Mouse (Mus musculus): Measurements from ENCODE around the gene Trim25. TPM values are rescaled to one million over a fixed set of nuclear protein-coding genes. Genes with fewer than 3 reads are reported as not detected.

Gene Trim25
- polyA plus RNA-seq, 1 experiment from 2014 or later, result 21.7 TPM

GRCm38 (mm10) chr11:89000527-89000819, 1.3 kb downstream of the Trim25 start:
- H3K9me3 ChIP-seq (replicated peaks; ENCODE audit: control insufficient read depth, low read length), result no peaks in the 10 kb centered on the region
- no peaks in the 10 kb centered on the region for H3K27me3 ChIP-seq (ENCODE audit: control insufficient read depth, insufficient read depth, low read depth, low read length)
- peak overlapping the region; percentile 88 for H3K4me3 ChIP-seq (ENCODE audit: low read depth, low read length)
- peak overlapping the region; percentile 92 for H3K9ac ChIP-seq (ENCODE audit: low read depth, low read length)
- H3K4me1 ChIP-seq (ENCODE audit: control insufficient read depth, low read depth, low read length), result peaks cover 37% of the 10 kb centered on the region
- H3K4me2 ChIP-seq (ENCODE audit: low read depth, low read length), result peak overlapping the region; percentile 92
- no peak for ATAC-seq (ENCODE audit: low read depth)
- H3K27ac ChIP-seq (ENCODE audit: low read length), result peak overlapping the region; percentile 87
- H3K36me3 ChIP-seq (ENCODE audit: control insufficient read depth, insufficient read depth), result peaks cover 6% of the 10 kb centered on the region; the same call in 1 of the 2 replicates

DNA sequence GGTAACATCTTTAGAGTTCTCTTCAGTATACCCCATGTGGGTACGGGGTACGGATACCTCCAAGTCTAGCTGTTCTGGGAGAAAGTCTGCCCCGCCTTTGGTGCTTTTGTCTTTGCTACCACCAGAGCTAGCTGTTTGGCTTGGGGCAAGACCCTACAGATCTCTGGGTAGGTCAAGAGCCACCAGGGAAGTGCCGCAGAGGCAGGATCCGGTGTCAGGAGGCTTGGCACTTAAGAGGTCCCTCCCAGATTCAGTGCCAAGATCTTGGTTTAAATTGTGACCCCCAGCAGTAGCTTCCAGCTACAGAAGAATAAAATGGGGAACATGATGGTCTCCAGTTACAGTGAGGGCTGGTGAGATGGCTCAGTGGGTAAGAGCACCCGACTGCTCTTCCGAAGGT, 2.4 kb downstream of the Trim25 start:
- peaks cover 13% of the 10 kb centered on the region; the same call in 1 of the 2 replicates for H3K36me3 ChIP-seq (ENCODE audit: control insufficient read depth, insufficient read depth)
- no peaks in the 10 kb centered on the region for H3K27me3 ChIP-seq (ENCODE audit: control insufficient read depth, insufficient read depth, low read depth, low read length)
- peaks cover 38% of the 10 kb centered on the region for H3K4me1 ChIP-seq (ENCODE audit: control insufficient read depth, low read depth, low read length)
- WGBS (ENCODE audit: insufficient replicate concordance), result 78% methylated on average over 7 of the region's 7 CpGs
- no peaks in the 10 kb centered on the region for H3K9me3 ChIP-seq (replicated peaks; ENCODE audit: control insufficient read depth, low read length)
- peak overlapping the region; percentile 92 for H3K4me2 ChIP-seq (ENCODE audit: low read depth, low read length)
- H3K9ac ChIP-seq (ENCODE audit: low read depth, low read length), result peak overlapping the region; percentile 34; the same call in 1 of the 2 replicates
- H3K4me3 ChIP-seq (ENCODE audit: low read depth, low read length), result peak overlapping the region; percentile 88
- ATAC-seq (ENCODE audit: low read depth), result no peak
- H3K27ac ChIP-seq (ENCODE audit: low read length), result no peak overlapping the region

GRCm38 (mm10) chr11:89002068-89002467, 2.9 kb downstream of the Trim25 start:
- no peak for ATAC-seq (ENCODE audit: low read depth)
- H3K9ac ChIP-seq (ENCODE audit: low read depth, low read length), result no peak overlapping the region
- H3K27ac ChIP-seq (ENCODE audit: low read length), result no peak overlapping the region
- peak overlapping the region; percentile 29 for H3K4me3 ChIP-seq (ENCODE audit: low read depth, low read length)
- H3K27me3 ChIP-seq (ENCODE audit: control insufficient read depth, insufficient read depth, low read depth, low read length), result no peaks in the 10 kb centered on the region
- H3K36me3 ChIP-seq (ENCODE audit: control insufficient read depth, insufficient read depth), result peaks cover 13% of the 10 kb centered on the region; the same call in 1 of the 2 replicates
- H3K4me2 ChIP-seq (ENCODE audit: low read depth, low read length), result peak overlapping the region; percentile 52
- H3K9me3 ChIP-seq (replicated peaks; ENCODE audit: control insufficient read depth, low read length), result no peaks in the 10 kb centered on the region
- 76% methylated on average over 5 of the region's 5 CpGs for WGBS (ENCODE audit: insufficient replicate concordance)
- H3K4me1 ChIP-seq (ENCODE audit: control insufficient read depth, low read depth, low read length), result peaks cover 38% of the 10 kb centered on the region

- H3K36me3 ChIP-seq (ENCODE audit: control insufficient read depth, insufficient read depth), result peaks cover 17% of the 10 kb centered on the region; the same call in 1 of the 2 replicates
- 70% methylated on average over 5 of the region's 5 CpGs for WGBS (ENCODE audit: insufficient replicate concordance)
- peak overlapping the region; percentile 76 for H3K27ac ChIP-seq (ENCODE audit: low read length)
- H3K9ac ChIP-seq (ENCODE audit: low read depth, low read length), result 0 out of 2 replicates have a peak overlapping the region, but pooled peaks have one; percentile 19
- ATAC-seq (ENCODE audit: low read depth), result no peak
- H3K4me2 ChIP-seq (ENCODE audit: low read depth, low read length), result peak overlapping the region; percentile 52
- no peaks in the 10 kb centered on the region for H3K27me3 ChIP-seq (ENCODE audit: control insufficient read depth, insufficient read depth, low read depth, low read length)
- H3K4me3 ChIP-seq (ENCODE audit: low read depth, low read length), result peak overlapping the region; percentile 29
- peaks cover 38% of the 10 kb centered on the region for H3K4me1 ChIP-seq (ENCODE audit: control insufficient read depth, low read depth, low read length)
- no peaks in the 10 kb centered on the region for H3K9me3 ChIP-seq (replicated peaks; ENCODE audit: control insufficient read depth, low read length)
Measured at GRCm38 (mm10) chr11:89002621-89003020, 3.4 kb downstream of the Trim25 start.

DNA sequence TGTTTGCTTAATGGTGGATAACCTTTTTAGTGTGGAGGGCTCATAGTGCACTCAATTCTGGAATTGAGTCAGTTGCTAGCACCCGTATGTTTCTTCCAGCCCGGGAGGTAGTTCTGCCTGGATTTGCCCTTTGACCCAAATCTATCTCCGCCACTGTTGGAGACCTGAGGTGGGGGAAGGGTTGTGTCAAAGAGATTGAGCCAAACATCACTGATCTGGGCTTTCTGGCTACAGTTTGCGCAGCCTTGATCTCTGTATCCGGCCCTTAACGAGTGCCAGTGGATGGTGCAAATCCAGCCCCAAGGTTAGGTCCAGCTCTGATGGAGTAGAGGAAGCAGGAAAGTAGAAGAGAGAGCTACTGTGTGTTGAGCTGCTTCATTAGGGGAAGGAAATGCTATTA, 3.9 kb downstream of the Trim25 start:
- peaks cover 18% of the 10 kb centered on the region; the same call in 1 of the 2 replicates for H3K36me3 ChIP-seq (ENCODE audit: control insufficient read depth, insufficient read depth)
- H3K9ac ChIP-seq (ENCODE audit: low read depth, low read length), result 0 out of 2 replicates have a peak overlapping the region, but pooled peaks have one; percentile 19
- no peaks in the 10 kb centered on the region for H3K27me3 ChIP-seq (ENCODE audit: control insufficient read depth, insufficient read depth, low read depth, low read length)
- peak overlapping the region; percentile 76 for H3K27ac ChIP-seq (ENCODE audit: low read length)
- 58% methylated on average over 6 of the region's 6 CpGs for WGBS (ENCODE audit: insufficient replicate concordance)
- ATAC-seq (ENCODE audit: low read depth), result peak; percentile 22
- H3K9me3 ChIP-seq (replicated peaks; ENCODE audit: control insufficient read depth, low read length), result no peaks in the 10 kb centered on the region
- H3K4me2 ChIP-seq (ENCODE audit: low read depth, low read length), result peak overlapping the region; percentile 52
- H3K4me3 ChIP-seq (ENCODE audit: low read depth, low read length), result peak overlapping the region; percentile 29
- H3K4me1 ChIP-seq (ENCODE audit: control insufficient read depth, low read depth, low read length), result peaks cover 37% of the 10 kb centered on the region

GRCm38 (mm10) chr11:89003726-89004125, 4.5 kb downstream of the Trim25 start:
- Histone ChIP-seq H3K9me3 (replicated peaks; ENCODE audit: control insufficient read depth, low read length) (no peaks in the 10 kb centered on the region), H3K27me3 (ENCODE audit: control insufficient read depth, insufficient read depth, low read depth, low read length) (no peaks in the 10 kb centered on the region), H3K27ac (ENCODE audit: low read length) (peak overlapping the region; percentile 76), H3K9ac (ENCODE audit: low read depth, low read length) (no peak overlapping the region), H3K4me2 (ENCODE audit: low read depth, low read length) (peak overlapping the region; percentile 52), H3K4me1 (ENCODE audit: control insufficient read depth, low read depth, low read length) (peaks cover 32% of the 10 kb centered on the region), H3K4me3 (ENCODE audit: low read depth, low read length) (no peak overlapping the region), H3K36me3 (ENCODE audit: control insufficient read depth, insufficient read depth) (peaks cover 19% of the 10 kb centered on the region; the same call in 1 of the 2 replicates)
- no peak for ATAC-seq (ENCODE audit: low read depth)
- 58% methylated on average over 4 of the region's 4 CpGs for WGBS (ENCODE audit: insufficient replicate concordance)

DNA sequence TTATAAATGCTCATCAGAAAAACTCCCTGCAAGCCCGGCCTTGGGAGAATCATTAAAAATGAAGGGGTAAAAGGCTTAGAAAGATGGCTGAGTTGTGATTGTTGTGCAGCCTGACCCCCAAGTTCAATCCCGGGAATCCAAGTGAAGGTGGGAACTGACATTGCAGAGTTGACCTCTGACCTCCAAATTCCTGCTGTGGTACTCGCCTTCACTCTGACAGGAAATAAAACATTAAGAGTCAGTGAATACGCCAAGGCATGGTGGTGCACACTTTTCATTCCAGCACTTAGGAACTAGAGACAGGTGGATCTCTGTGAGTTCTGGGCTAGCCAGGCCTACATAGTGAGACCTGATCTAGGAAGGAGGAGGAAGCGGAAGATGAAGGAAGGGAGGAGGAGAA, 6.3 kb downstream of the Trim25 start:
- no peak overlapping the region for H3K27ac ChIP-seq (ENCODE audit: low read length)
- no peak overlapping the region for H3K9ac ChIP-seq (ENCODE audit: low read depth, low read length)
- no peaks in the 10 kb centered on the region for H3K9me3 ChIP-seq (replicated peaks; ENCODE audit: control insufficient read depth, low read length)
- H3K4me1 ChIP-seq (ENCODE audit: control insufficient read depth, low read depth, low read length), result peaks cover 28% of the 10 kb centered on the region
- no peak overlapping the region for H3K4me3 ChIP-seq (ENCODE audit: low read depth, low read length)
- H3K36me3 ChIP-seq (ENCODE audit: control insufficient read depth, insufficient read depth), result peaks cover 30% of the 10 kb centered on the region
- 81% methylated on average over 5 of the region's 5 CpGs for WGBS (ENCODE audit: insufficient replicate concordance)
- no peaks in the 10 kb centered on the region for H3K27me3 ChIP-seq (ENCODE audit: control insufficient read depth, insufficient read depth, low read depth, low read length)
- ATAC-seq (ENCODE audit: low read depth), result no peak
- no peak overlapping the region for H3K4me2 ChIP-seq (ENCODE audit: low read depth, low read length)

- no peaks in the 10 kb centered on the region for H3K27me3 ChIP-seq (ENCODE audit: control insufficient read depth, insufficient read depth, low read depth, low read length)
- H3K36me3 ChIP-seq (ENCODE audit: control insufficient read depth, insufficient read depth), result peaks cover 39% of the 10 kb centered on the region
- no peak for ATAC-seq (ENCODE audit: low read depth)
- no peak overlapping the region for H3K4me2 ChIP-seq (ENCODE audit: low read depth, low read length)
- H3K4me1 ChIP-seq (ENCODE audit: control insufficient read depth, low read depth, low read length), result peaks cover 21% of the 10 kb centered on the region
- H3K27ac ChIP-seq (ENCODE audit: low read length), result no peak overlapping the region
- no peak overlapping the region for H3K4me3 ChIP-seq (ENCODE audit: low read depth, low read length)
- H3K9ac ChIP-seq (ENCODE audit: low read depth, low read length), result no peak overlapping the region
- H3K9me3 ChIP-seq (replicated peaks; ENCODE audit: control insufficient read depth, low read length), result no peaks in the 10 kb centered on the region
Measured at GRCm38 (mm10) chr11:89006404-89006803, 7.2 kb downstream of the Trim25 start.

- ATAC-seq (ENCODE audit: low read depth), result no peak
- peaks cover 14% of the 10 kb centered on the region for H3K4me1 ChIP-seq (ENCODE audit: control insufficient read depth, low read depth, low read length)
- H3K9ac ChIP-seq (ENCODE audit: low read depth, low read length), result no peak overlapping the region
- no peak overlapping the region for H3K4me3 ChIP-seq (ENCODE audit: low read depth, low read length)
- WGBS (ENCODE audit: insufficient replicate concordance), result 73% methylated on average over 3 of the region's 3 CpGs
- no peaks in the 10 kb centered on the region for H3K27me3 ChIP-seq (ENCODE audit: control insufficient read depth, insufficient read depth, low read depth, low read length)
- H3K27ac ChIP-seq (ENCODE audit: low read length), result peak overlapping the region; percentile 25; the same call in 1 of the 2 replicates
- peaks cover 51% of the 10 kb centered on the region for H3K36me3 ChIP-seq (ENCODE audit: control insufficient read depth, insufficient read depth)
- no peaks in the 10 kb centered on the region for H3K9me3 ChIP-seq (replicated peaks; ENCODE audit: control insufficient read depth, low read length)
- no peak overlapping the region for H3K4me2 ChIP-seq (ENCODE audit: low read depth, low read length)
Measured at GRCm38 (mm10) chr11:89007582-89007981, 8.4 kb downstream of the Trim25 start.
